ENCODE assay signal across 25 mouse cellular contexts in the genomic region with DNA sequence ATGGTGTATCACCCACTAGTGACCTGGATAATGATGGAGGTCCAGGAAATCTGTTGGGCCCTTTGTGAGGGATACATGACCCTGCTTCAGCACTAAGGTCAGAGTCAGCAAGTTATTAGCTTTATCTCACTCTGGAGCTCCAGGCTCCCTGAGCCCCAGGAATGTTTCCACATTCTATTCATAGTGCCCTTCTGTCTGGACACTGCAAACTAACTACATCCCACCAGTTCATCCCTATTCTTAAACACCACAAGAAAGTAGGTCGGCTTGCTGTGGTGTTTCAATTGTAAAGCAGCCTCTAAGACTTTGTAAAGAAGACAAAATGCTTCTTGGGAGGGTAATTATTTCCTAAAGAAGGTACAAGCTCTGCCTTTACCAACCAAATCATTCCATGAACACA.
DNase-seq lines count a peak whose midpoint lies in the region; ATAC-seq and TF ChIP-seq lines count a peak whose summit lies in the region.
"Had no signal": no experiment of that assay in that cellular context is flagged by ENCODE, and none has a peak within 500 bp of the region (broad histone marks: within the 10 kb centered on the region; RNA-seq: fewer than 3 reads in every experiment).

No protein-coding gene starts in this region.

- ATAC-seq in frontal cortex, adult (ENCODE audit: low TSS enrichment) = peak; percentile 69
- ATAC-seq in heart, embryonic 16.5 days (replicated peaks; ENCODE audit: extremely low read depth, insufficient read depth, low FRiP score) = peak; percentile 45
- ATAC-seq: CD4-positive, CD25-positive, alpha-beta regulatory T cell, adult 4 months; forebrain, embryonic 13.5 days; forebrain, embryonic 15.5 days; Patski had no signal

- WGBS in heart, embryonic 16.5 days = 38% methylated on average over 1 of the region's 1 CpGs

- H3K9ac ChIP-seq in heart, embryonic 16.5 days (ENCODE audit: low read length) = no peak overlapping the region
- H3K9ac ChIP-seq: embryonic facial prominence, embryonic 12.5 days; forebrain, embryonic 13.5 days; forebrain, embryonic 15.5 days had no signal

- no peak overlapping the region for H3K27ac ChIP-seq in heart, embryonic 16.5 days (ENCODE audit: low read length)
- H3K27ac ChIP-seq in left cerebral cortex, adult 2 months = peak overlapping the region; percentile 47
- H3K27ac ChIP-seq: embryonic facial prominence, embryonic 10.5 days; embryonic facial prominence, embryonic 12.5 days; forebrain, embryonic 13.5 days; forebrain, embryonic 15.5 days had no signal

- H3K4me3 ChIP-seq in heart, embryonic 16.5 days (ENCODE audit: low read length) = no peak overlapping the region
- no peak overlapping the region for H3K4me3 ChIP-seq in left cerebral cortex, adult 2 months
- H3K4me3 ChIP-seq: embryonic facial prominence, embryonic 10.5 days; embryonic facial prominence, embryonic 12.5 days; forebrain, embryonic 13.5 days; forebrain, embryonic 15.5 days had no signal

- intact Hi-C loops in left cerebral cortex, adult 2 months (cut with DNase I) = loop anchor here (2.0 to 10.0 kb wide), 4 partner anchors 118 to 311 kb away; no protein-coding TSS in a partner anchor
- intact Hi-C loops in left cerebral cortex, postnatal 36 days (cut with DNase I) = no loop called here

- peaks cover 2% of the 10 kb centered on the region for H3K4me1 ChIP-seq in heart, embryonic 16.5 days (ENCODE audit: control insufficient read depth, insufficient read depth, low read length)
- H3K4me1 ChIP-seq: embryonic facial prominence, embryonic 10.5 days; embryonic facial prominence, embryonic 12.5 days; forebrain, embryonic 13.5 days; forebrain, embryonic 15.5 days had no signal

- no peak overlapping the region for H3K4me2 ChIP-seq in heart, embryonic 16.5 days (ENCODE audit: low read depth, low read length)
- H3K4me2 ChIP-seq: embryonic facial prominence, embryonic 12.5 days; forebrain, embryonic 13.5 days; forebrain, embryonic 15.5 days had no signal

- no peaks in the 10 kb centered on the region for H3K9me3 ChIP-seq in heart, embryonic 16.5 days (replicated peaks; ENCODE audit: control insufficient read depth, low read length)
- H3K9me3 ChIP-seq: embryonic facial prominence, embryonic 10.5 days; embryonic facial prominence, embryonic 12.5 days; forebrain, embryonic 13.5 days; forebrain, embryonic 15.5 days; G1E had no signal

- no peaks in the 10 kb centered on the region for H3K36me3 ChIP-seq in heart, embryonic 16.5 days (ENCODE audit: control insufficient read depth, insufficient read depth)
- H3K36me3 ChIP-seq: embryonic facial prominence, embryonic 10.5 days; embryonic facial prominence, embryonic 12.5 days; forebrain, embryonic 15.5 days; G1E had no signal

- no peaks in the 10 kb centered on the region for H3K27me3 ChIP-seq in heart, embryonic 16.5 days (ENCODE audit: control insufficient read depth, insufficient read depth, low read length)
- H3K27me3 ChIP-seq: CH12.LX; embryonic facial prominence, embryonic 12.5 days; forebrain, embryonic 13.5 days; forebrain, embryonic 15.5 days had no signal

- no peak for TF ChIP-seq CTCF in left cerebral cortex, adult 2 months (IDR thresholded peaks at IDR 0.05)

- DNase-seq in frontal cortex, adult 2 months (ENCODE audit: extremely low spot score in 1 of 2, low spot score in 1 of 2) = no peak
- no peak for DNase-seq in heart, adult 9 months (ENCODE audit: low spot score in 2 of 2)
- no peak for DNase-seq in left cerebral cortex, adult 2 months (ENCODE audit: extremely low spot score in 1 of 2, low spot score in 2 of 2)
- DNase-seq in left cerebral cortex, postnatal 36 days (ENCODE audit: low spot score in 2 of 2) = no peak
- peak; percentile 13 for DNase-seq in ZHBTc4 (ENCODE audit: low read depth, low spot score)
- DNase-seq in kidney, adult 11 months = no peak
- DNase-seq: adrenal gland, adult 2 months; adrenal gland, postnatal 10 days; adrenal gland, postnatal 25 days; B cell, adult 2 months; cerebellum, adult 11-12 months; cerebellum, adult 2 months; cerebellum, adult 9-10 months; cerebellum, postnatal 10 days; cerebellum, postnatal 25 days had no signal
